Mouse (Mus musculus) thymus, postnatal 4 days (tissue): Measurements from ENCODE around the gene Tmem129.

Experiments
- DNase-seq: peaks from one replicate; pipeline ENCODE4 v3.0.0; 2021

The Tmem129 gene

DNA sequence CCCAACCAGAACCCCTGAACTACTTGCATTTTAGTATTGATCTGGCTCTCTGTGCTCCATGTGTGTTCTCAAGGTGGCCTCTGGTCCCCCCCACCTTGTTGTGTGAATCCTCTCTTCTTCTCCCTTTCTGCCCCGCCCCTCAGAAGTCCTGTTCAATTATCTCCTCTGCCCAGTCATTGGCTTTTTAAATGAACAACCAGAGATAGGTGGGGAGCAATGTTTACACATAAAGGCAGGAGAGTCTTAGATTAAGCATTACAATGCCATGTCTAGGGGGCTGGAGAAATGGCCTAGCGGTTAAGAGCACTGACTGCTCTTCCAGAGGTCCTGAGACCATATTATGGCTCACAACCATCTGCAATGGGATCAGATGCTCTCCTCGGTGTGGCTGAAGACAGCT lies 22.9 kb downstream of the Tmem129 start:
- no peak for DNase-seq

GRCm38 (mm10) chr5:33632526-33632925 lies 25.7 kb downstream of the Tmem129 start:
- DNase-seq, result no peak

DNA sequence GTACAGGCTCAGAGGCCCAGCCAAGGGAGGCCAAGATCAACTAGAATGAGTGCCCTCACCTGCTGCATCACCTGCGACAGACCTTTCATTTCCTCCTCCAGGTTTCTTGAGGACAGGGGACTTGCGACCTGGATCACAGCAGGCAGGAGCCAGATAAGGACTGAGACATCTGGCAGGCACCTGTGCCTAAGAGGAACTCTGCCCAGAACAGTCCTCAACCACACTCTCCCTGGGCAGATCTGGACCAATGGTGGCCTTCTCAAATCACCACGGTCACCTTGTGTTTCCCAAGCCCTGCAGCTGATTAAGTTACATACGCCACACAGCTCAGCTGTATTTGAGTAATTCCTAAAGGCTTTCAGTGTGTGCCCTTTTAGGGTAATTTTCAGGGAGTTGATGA lies 27.6 kb downstream of the Tmem129 start:
- DNase-seq, result peak; percentile 25

DNA sequence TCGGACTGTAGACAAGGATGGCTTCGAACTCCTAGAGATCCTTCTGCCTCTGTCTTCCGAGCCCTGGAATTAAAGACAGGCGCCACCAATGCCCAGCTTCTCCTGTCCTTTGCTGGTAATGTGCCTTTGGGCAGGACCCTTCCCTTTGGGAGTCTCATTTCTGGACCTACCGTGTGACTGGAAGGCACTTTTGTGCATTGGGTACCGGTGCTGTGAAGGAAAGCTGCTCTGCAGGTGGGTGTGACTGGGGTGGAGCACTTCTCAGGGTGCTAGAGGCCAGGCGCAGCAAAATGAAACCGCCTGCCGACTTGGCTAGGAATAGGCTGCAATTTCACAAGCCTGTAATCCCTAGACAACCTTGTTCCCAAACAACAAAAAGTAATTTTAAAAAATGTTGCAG lies 28.2 kb downstream of the Tmem129 start:
- peak; percentile 60 for DNase-seq

DNA sequence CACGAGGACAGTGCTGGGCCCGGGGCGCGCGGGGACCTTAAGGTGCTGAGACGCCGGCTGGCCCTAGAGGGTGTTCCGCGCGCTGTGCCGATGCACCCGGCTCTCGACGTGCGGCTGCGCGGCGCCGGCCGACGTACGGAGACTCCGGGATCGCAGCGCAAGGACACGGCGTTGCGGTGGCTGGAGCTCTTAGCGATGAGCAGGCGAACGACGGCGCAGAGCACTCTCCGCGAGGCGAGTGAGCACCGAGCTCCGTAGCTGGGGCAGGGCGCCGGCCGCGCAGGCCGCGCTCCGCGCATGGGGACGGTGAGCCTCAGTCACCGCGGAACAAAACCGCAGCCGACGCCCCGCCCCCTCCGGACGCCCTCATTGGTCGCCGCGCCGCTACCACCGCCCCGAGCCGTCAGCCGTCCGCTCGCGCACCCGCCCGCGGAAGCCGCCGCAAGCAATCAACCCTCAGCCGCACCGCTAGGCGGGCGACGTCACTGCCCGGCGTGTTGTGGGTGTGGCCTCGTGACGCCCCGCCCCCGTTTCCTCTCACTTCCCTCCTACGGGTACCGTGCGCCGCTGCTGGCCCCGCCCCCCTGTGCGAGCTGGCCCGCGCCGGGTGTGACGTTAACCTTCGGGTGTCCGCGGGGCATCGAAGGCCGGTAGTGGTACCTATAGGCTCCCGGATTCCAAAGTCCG lies 28.8 kb downstream of the Tmem129 start, which contains the start of the genes Fam53a and Gm9903:
TSS of gene Fam53a (minus strand) at position 335 of the 687 bp plus-strand sequence.
TSS of gene Gm9903 (plus strand) at position 625 of the 687 bp plus-strand sequence.
- DNase-seq, result peak; percentile 100

GRCm38 (mm10) chr5:33628820-33629300 lies 29.4 kb downstream of the Tmem129 start:
- peak; percentile 75 for DNase-seq

- no peak for DNase-seq
Measured at GRCm38 (mm10) chr5:33627968-33628367, 30.2 kb downstream of the Tmem129 start.

- DNase-seq, result no peak
Measured at GRCm38 (mm10) chr5:33623766-33624165, 34.5 kb downstream of the Tmem129 start.

DNA sequence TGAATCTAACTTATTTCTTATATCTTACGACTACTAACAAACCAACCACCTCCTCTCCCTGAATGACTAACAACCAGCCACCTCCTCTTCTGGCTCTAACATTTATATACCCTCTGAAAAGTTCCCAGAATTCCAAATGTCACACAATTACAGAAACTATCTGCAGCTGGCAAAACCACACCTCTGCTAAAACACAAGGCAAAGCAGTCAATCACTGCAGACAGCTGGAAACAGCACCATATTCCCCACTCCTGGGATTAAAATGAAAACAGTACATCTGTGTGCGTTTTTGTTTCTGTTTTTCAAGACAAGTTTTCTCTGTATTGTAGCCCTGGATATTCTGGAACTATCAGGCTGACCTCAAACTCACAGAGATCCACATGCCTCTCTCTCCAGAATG lies 35.5 kb downstream of the Tmem129 start:
- DNase-seq, result no peak

DNA sequence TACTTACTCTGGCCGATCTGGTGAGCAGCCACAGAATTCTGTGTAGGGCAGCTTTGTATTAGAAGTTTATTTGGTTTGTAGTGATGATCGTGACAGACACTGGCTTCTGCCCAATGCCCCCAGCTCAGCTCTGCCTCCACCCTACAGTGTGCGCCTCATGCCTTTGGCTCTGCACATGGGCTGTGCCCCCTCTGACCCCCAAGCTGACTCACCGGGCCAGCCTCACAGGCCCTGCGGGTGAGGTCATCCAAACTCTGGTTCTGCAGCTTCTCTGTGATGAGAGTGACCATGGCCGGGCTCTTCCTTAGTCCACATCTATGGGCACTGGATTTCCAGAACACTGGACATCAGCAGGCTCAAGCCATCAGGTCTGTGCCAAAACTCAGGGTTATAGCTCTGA lies 43.8 kb downstream of the Tmem129 start:
- DNase-seq, result no peak

DNA sequence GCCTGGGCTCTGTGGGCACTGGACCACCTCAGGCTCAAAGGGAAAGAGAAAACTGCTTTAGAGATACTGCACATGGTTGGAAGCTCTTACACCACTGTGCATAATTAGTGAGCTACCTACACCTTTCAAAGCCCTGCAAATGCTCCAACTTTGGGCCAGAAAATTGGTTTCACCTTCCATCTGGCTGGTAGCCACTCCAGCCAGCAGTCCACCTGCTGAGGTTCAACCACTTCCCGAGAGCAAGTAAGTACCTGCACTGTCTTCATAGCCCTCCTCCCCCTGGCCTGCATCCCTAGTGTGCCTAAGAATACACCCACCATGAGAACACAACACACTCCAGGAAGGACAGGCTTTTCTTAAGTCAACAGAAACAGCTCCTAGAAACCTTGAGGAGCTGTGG lies 46.4 kb downstream of the Tmem129 start:
- DNase-seq, result no peak

- DNase-seq, result no peak
Measured at GRCm38 (mm10) chr5:33609226-33609625, 49.0 kb downstream of the Tmem129 start.

DNA sequence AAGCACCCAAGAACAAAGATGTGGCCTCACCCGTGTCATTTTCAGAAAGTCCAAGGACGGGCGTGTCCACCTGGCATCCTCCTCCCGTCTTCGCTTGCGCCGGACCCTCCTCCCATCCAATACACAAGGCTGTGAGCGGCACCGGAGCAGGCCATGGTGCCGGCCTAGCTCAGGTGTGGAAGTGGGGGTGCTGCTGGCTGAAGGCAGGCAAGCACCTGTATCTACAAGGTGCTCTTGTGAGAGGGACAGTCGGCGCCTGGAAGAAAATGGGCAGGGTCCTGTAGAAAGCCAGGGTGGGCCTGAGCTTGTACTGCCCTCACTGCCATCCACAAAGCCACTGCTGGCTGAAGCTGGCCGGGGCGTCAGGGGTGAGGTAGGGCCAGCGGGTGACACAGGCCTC lies 50.8 kb downstream of the Tmem129 start:
- no peak for DNase-seq

- DNase-seq, result no peak
Measured at GRCm38 (mm10) chr5:33606631-33607030, 51.6 kb downstream of the Tmem129 start.

- DNase-seq, result no peak
Measured at GRCm38 (mm10) chr5:33605314-33605713, 52.9 kb downstream of the Tmem129 start.
